Mouse (Mus musculus) kidney, adult 18-20 months (tissue): ENCODE data around the gene Frmd4a.
A peak's percentile ranks its signal among the peaks of the same experiment; 100 is the strongest.

Source experiments
- DNase-seq: peaks from one replicate; pipeline ENCODE4 v3.0.0; 2021

Gene Frmd4a

GRCm38 (mm10) chr2:4562373-4562772 lies 544.9 kb downstream of the Frmd4a start:
- DNase-seq: no peak

- DNase-seq: no peak
Measured at GRCm38 (mm10) chr2:4562826-4563225, 545.3 kb downstream of the Frmd4a start.

GRCm38 (mm10) chr2:4563322-4563721 lies 545.8 kb downstream of the Frmd4a start:
- no peak for DNase-seq

- DNase-seq: no peak
Measured at GRCm38 (mm10) chr2:4566260-4566955, 548.9 kb downstream of the Frmd4a start.

DNA sequence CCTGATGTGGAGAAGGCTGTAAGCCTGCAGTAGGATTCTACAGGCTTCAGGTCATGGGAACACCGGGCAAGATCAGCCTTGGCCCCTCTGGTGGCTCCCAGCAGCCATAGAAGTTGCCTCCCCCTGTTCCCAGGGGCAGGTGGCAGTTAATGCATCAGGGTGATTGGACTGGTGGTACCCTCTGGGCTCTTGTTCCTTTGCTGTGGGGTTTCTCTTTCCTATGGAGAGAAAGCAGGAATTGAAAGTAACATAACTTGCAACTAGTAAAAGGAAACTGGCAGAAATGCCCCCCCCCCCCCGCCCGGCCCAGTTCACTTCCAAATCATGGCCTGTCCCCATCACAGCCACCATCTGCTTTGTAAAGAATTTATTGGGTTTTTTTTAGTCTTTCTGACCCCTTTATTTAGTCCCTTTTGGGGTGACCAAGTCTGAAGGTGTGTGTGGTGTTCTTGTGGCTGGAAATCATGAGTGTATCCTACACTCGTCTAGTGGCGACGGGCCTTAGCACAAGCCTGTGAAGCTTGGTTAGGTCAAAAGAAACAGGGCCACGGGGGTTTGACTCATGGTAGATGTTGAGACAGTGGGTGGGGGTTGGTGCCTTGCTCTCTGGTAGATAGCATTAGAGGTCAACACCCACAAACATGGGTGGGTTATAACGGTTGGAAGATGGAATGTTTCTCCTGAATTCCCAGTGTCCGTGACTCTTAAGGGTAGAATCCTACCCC lies 549.6 kb downstream of the Frmd4a start:
- DNase-seq: no peak

GRCm38 (mm10) chr2:4568967-4569366 lies 551.5 kb downstream of the Frmd4a start:
- no peak for DNase-seq

GRCm38 (mm10) chr2:4570186-4570861 lies 552.8 kb downstream of the Frmd4a start:
- no peak for DNase-seq

DNA sequence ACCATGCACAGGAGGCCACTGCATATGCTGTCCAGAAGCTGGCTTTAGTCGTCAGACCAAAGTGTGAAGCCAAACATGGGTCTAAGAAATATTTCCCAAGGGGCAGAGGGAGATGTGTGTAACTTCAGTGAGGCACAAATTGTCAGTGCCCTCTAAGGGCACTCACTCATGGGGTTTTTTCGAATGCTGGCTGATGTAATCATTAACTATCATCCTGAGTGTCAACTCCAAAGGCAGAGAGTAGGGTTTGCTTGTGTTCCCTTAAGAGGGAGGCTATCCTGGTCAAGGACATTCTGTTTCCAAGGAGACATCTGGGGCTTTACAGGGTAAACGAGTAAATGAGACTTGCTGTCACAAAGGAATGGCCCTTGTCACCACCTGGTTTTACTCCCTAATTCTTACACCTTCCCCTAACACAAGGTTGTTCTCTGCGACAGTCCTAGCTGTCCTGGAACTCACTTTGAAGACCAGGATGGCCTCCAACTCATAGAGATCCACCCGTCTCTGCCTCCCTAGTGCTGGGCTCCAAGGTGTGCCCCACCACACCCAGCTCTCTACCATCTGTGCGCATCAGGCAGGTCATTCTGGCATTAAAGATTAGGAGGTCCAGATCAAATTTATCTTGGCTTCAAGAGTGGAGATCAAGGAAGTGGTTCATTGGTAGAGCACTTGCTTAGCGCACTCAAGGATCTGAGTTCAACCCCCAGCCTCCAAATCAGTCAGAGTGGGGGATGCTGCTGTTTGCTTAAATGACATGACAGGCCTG lies 555.2 kb downstream of the Frmd4a start:
- no peak for DNase-seq

- no peak for DNase-seq
Measured at GRCm38 (mm10) chr2:4573386-4573785, 555.9 kb downstream of the Frmd4a start.

- no peak for DNase-seq
Measured at GRCm38 (mm10) chr2:4574251-4574650, 556.7 kb downstream of the Frmd4a start.

GRCm38 (mm10) chr2:4575163-4575562 lies 557.6 kb downstream of the Frmd4a start:
- DNase-seq: no peak

- DNase-seq: no peak
Measured at GRCm38 (mm10) chr2:4575975-4576374, 558.5 kb downstream of the Frmd4a start.

GRCm38 (mm10) chr2:4578291-4578690 lies 560.8 kb downstream of the Frmd4a start:
- no peak for DNase-seq

- DNase-seq: no peak
Measured at GRCm38 (mm10) chr2:4579357-4580068, 562.0 kb downstream of the Frmd4a start.

GRCm38 (mm10) chr2:4580666-4581065 lies 563.1 kb downstream of the Frmd4a start:
- no peak for DNase-seq

DNA sequence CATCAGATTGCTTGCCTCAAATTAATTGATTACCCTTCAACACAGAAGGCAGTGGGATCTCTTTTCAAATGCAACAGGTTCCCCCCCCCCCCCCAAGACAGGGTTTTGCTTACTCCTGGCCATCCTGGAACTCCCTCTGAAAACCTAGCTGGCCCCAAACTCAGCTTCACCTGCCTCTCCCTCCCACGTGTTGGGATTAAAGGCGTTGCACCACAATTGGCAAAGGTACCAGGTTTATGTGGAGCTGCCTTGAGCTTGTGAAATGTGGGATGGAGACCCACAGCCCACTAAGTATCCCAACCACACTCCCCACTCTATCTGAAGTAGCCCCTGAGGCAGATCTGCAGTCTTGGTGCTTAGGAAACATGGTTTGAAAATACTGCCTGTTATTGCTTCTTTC lies 565.4 kb downstream of the Frmd4a start:
- no peak for DNase-seq

DNA sequence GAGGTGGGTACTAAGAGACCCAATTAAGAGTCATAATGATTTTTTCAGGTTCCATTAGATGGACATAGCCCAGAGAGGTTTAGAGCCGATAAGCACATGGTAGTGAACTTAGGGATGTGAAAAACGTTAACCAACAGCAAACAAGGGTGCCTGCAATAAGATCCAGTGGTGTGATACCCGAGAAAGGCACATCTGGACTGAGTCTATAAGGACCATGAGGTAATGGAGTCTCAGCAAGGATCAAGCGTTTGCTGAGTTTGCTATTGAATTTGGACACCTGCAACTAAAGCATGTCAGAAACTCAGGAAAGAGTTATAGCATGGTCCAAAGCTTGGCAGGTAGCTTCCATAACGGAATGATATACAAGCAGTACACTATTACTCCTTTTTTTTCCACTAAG lies 566.7 kb downstream of the Frmd4a start:
- DNase-seq: no peak

DNA sequence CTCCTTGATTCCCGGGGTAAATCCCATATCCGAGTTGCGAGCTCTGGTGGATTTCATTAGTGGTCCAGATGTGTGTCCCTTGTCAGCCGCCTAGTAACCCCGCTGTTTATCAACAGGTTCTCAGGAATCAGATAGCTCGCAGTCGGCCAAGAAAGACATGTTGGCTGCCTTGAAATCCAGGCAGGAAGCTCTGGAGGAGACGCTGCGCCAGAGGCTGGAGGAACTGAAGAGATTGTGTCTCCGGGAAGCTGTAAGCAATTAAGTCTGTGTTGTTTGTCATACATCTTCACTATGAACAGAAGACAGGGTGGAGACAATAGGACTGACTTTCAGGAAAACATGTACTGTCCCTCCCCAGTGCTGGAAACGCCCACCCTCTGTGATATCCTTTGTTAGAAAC lies 568.7 kb downstream of the Frmd4a start:
- DNase-seq: peak; percentile 17

DNA sequence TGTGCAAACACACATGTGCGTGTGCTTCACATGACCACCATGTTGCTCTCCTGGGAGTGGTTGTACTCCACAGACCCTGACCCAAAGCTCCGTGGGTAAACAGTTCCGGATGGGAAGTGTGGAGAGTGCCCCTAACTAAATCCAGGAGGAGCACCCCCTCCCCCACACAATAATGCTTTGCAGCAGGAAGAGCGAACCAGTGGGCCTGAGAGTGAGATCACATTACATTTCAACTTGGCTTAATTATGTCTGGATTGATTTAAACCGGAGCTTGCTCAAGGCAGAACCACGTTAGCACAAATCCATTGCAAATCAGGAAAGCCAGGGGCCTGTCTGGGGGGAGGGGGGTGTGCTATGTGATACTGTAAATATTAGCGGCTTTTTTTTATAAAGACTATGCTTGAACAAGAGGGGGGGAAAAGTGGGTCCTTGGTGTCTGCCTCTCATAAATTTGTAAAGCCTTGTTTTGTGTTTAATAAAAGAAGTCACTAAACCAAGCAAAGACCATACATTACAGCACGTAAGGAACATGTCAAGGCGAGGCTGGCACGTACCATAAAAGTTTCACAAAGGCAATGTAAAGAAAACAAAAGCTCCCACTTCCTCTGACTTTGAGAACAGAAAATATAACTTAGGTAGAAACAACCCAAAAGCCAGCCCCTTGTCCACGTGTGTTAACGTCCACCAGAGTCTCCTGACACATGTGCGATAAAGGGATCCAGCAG lies 570.3 kb downstream of the Frmd4a start:
- no peak for DNase-seq

GRCm38 (mm10) chr2:4591647-4592046 lies 574.1 kb downstream of the Frmd4a start:
- DNase-seq: no peak

- DNase-seq: no peak
Measured at GRCm38 (mm10) chr2:4592666-4593065, 575.1 kb downstream of the Frmd4a start.

DNA sequence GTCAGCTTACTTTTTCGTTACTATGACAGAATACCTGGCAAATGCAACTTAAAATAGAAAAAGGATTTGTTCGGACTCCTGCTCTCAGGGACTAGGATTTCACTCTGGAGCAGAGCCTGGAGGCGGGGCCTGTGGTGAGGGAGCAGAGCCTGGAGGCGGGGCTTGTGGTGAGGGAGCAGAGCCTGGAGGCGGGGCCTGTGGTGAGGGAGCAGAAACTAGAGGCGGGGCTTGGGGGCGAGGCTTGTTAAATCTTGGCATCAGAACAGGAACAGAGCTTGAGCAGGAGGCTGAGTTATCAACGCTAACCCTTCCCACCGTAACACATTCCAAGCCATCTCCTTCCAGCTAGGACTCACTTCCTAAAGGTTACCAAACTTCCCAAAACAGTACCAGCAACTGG lies 575.9 kb downstream of the Frmd4a start:
- peak; percentile 74 for DNase-seq
